Mouse (Mus musculus): ENCODE data around the gene Neu4.
"Not testable (repeated sequence)": the region's sequence is repeated elsewhere in the genome, so short reads cannot be mapped to it uniquely, and the experiment has no call there.

- not testable (repeated sequence) for TF ChIP-seq CTCF (IDR thresholded peaks at IDR 0.05; ENCODE audit: borderline replicate concordance, extremely low read depth, insufficient read depth, insufficient read length); POLR2A (IDR thresholded peaks at IDR 0.05; ENCODE audit: borderline replicate concordance, extremely low read depth, insufficient read depth, insufficient read length, poor library complexity, severe bottlenecking)
These were observed 44.5 kb upstream of the Neu4 start for GRCm38 (mm10) chr1:93975764-93976163.
